Mouse (Mus musculus) stomach, postnatal 0 days (tissue): ENCODE measurements around the gene Cphx3.
"Not testable (repeated sequence)": the region's sequence is repeated elsewhere in the genome, so short reads cannot be mapped to it uniquely, and the experiment has no call there.

Source experiments
- CTCF ChIP-seq: IDR thresholded peaks from 2 replicates; pipeline ENCODE4 v1.5.1; 2016; ENCODE audit warnings: antibody characterized with exemption, low read depth, mild to moderate bottlenecking, moderate library complexity
- EP300 ChIP-seq: optimal IDR thresholded peaks from 2 replicates; pipeline ENCODE3; 2016; ENCODE audit warnings: antibody characterized with exemption

DNA sequence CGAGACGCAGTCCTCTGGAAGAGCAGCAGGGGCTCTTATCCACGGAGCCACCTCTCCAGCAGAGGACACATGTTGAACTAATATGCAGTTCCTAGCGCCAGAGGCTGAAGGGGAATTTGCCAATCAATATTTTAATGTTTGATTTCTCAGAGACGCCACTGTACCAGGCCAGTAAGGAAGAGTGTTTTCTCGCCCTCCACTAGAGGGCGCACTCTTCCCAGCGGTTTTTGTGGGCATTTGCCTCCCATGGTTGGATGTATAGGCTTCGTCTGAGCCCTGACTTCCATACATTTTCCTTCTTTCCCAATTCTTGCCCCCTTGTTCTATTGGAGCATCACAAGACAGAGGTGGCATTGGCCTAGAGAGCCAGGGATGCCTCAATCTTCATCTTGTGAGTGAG lies 104.5 kb downstream of the Cphx3 start:
- not testable (repeated sequence) for TF ChIP-seq CTCF, EP300
